Mouse (Mus musculus): Measurements from ENCODE around the gene Fam78b. TPM values are rescaled to one million over a fixed set of nuclear protein-coding genes. Genes with fewer than 3 reads are reported as not detected.

Fam78b gene
- polyA plus RNA-seq (2015; fragmentation: Nextera tagmentation; extraction: Ambion mirVana), result 0.79 and 1.3 TPM in 2 replicates

DNA sequence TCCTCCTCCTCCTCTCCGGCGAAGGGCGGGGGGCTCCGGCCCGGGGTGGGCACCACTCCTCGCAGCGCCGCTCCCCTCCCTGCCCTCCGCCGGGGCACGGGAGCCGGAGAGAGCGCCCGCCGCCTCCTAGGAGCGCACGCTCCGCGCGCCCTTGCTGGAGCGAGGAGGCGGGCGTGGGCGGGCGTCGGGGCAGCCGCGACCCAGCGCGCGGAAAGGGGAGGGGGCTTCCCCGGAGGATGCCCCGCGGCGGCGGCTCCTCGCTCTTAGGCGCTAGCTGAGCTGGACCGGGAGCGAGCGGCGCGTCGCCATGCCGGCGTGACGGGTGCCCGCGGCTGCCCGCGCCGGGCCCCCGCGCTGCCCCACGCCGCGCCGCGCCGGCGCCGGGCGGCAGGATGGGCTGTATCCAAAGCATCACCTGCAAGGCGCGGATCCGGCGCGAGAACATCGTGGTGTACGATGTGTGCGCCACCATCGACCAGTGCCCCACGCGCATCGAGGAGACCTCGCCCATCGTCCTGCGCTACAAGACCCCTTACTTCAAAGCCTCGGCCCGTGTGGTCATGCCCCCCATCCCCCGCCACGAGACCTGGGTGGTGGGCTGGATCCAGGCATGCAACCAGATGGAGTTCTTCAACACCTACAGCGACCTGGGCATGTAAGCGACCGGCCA lies at the start of gene Fam78b:
Gene Fam78b, plus strand, starts transcription at position 244 of the 670 bp plus-strand sequence.
- WGBS, result under 1% methylated on average over 53 of the region's 85 CpGs
- H3K4me3 ChIP-seq (replicated peaks), result peak within 1 kb of the TSS; percentile 68
- H3K36me3 ChIP-seq, result no peaks in the 10 kb centered on the region
- H3K4me1 ChIP-seq, result peaks cover 15% of the 10 kb centered on the region
- peak within 1 kb of the TSS; percentile 98 for H3K4me2 ChIP-seq (replicated peaks)
- H3K9ac ChIP-seq, result peak within 1 kb of the TSS; percentile 51
- no peaks in the 10 kb centered on the region for H3K9me3 ChIP-seq (replicated peaks)
- peak; percentile 52 for ATAC-seq (ENCODE audit: insufficient number of reproducible peaks, low FRiP score, low TSS enrichment, low read depth)
- H3K27ac ChIP-seq (replicated peaks), result 0 out of 2 replicates have a peak within 1 kb of the TSS, but pooled peaks have one; percentile 8
- H3K27me3 ChIP-seq, result peaks cover 27% of the 10 kb centered on the region

DNA sequence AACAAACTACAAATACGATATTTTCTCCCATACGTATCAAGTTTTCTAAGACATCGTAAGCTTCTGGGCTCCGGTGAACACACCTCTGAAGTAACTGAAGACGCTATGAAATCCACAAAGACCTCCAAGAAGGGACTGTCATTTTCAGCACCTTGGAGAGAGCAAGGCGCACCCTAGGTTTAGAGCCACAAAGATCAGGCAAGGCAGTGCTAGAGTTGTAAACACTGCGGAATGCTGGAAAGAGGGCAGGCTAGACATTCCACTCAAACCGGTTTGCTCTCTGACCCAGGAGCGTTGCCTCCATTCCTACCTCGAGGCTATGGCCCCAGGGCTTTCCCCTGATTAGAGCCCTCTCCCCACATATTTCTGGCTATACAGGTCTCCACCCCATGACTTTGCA lies 36.7 kb upstream of the Fam78b start:
- H3K9me3 ChIP-seq (replicated peaks), result no peaks in the 10 kb centered on the region
- no peaks in the 10 kb centered on the region for H3K27me3 ChIP-seq
- H3K9ac ChIP-seq, result no peak overlapping the region
- no peaks in the 10 kb centered on the region for H3K4me1 ChIP-seq
- H3K4me3 ChIP-seq (replicated peaks), result no peak overlapping the region
- WGBS, result 28% methylated on average over 10 of the region's 10 CpGs
- no peaks in the 10 kb centered on the region for H3K36me3 ChIP-seq
- H3K4me2 ChIP-seq (replicated peaks), result no peak overlapping the region
- no peak overlapping the region for H3K27ac ChIP-seq (replicated peaks)
- ATAC-seq (ENCODE audit: insufficient number of reproducible peaks, low FRiP score, low TSS enrichment, low read depth), result no peak

DNA sequence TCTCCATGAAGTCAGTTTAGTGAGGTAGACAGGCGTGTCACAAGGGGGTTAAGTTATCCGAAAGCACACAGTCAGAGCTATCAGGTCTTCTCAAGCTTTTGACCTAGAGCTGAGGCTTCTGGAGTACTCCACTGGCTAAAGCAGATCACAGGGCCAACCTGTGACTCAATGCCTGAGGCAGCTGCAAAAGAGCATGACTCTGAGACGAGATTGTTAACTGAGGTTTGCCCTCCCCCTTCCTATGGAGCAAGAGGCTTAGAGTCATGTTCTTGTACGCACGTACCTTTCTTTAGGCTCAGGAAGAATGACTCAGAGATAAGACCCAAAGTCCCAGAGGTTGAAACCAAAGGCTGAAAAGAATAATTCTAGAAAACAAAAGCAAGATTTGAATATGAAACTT lies 32.9 kb upstream of the Fam78b start:
- no peak for ATAC-seq (ENCODE audit: insufficient number of reproducible peaks, low FRiP score, low TSS enrichment, low read depth)
- no peaks in the 10 kb centered on the region for H3K36me3 ChIP-seq
- no peak overlapping the region for H3K4me2 ChIP-seq (replicated peaks)
- H3K9me3 ChIP-seq (replicated peaks), result no peaks in the 10 kb centered on the region
- 70% methylated on average over 5 of the region's 5 CpGs for WGBS
- H3K4me1 ChIP-seq, result no peaks in the 10 kb centered on the region
- H3K27ac ChIP-seq (replicated peaks), result no peak overlapping the region
- no peak overlapping the region for H3K4me3 ChIP-seq (replicated peaks)
- H3K9ac ChIP-seq, result no peak overlapping the region
- no peaks in the 10 kb centered on the region for H3K27me3 ChIP-seq

DNA sequence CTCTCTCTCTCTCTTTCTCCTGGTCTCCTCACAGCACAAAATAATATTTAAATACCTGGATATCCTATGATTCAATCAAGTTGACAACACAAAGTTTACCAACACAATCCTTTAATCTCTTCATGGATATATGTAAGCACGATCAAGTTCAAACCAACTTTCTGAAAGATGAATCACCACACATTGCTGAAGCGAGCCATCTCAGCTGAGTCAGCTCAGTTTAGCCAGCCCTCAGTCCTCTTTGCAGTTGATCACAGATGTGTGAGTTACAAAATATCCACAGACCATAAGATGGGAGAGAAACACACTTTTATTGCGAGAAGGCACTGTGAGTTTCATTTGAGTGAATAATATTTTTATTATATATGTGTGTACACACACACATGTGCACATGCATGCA lies 27.5 kb upstream of the Fam78b start:
- H3K27me3 ChIP-seq, result no peaks in the 10 kb centered on the region
- H3K4me1 ChIP-seq, result no peaks in the 10 kb centered on the region
- H3K4me3 ChIP-seq (replicated peaks), result no peak overlapping the region
- ATAC-seq (ENCODE audit: insufficient number of reproducible peaks, low FRiP score, low TSS enrichment, low read depth), result no peak
- no peak overlapping the region for H3K4me2 ChIP-seq (replicated peaks)
- 76% methylated on average over 3 of the region's 3 CpGs for WGBS
- H3K27ac ChIP-seq (replicated peaks), result no peak overlapping the region
- no peaks in the 10 kb centered on the region for H3K9me3 ChIP-seq (replicated peaks)
- no peaks in the 10 kb centered on the region for H3K36me3 ChIP-seq
- H3K9ac ChIP-seq, result no peak overlapping the region

DNA sequence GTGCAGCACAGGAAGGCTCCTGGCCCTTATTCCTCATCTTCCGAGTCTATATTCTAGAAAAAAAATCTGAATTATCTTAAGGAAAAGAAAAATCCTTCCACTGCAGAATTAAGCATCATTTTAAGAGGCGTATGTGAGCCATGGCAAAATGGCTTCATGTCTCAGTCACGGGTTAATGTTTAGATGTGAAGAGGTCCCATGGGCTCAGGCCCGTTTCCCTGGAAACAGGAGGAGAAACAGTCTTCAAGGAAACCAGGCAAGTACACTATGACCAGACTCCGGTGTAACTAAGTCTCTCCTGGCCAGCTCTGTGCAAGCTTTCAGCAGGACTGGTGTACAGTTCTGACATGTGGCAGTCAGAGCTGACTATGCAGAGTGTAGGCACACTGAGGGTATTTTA lies 22.6 kb upstream of the Fam78b start:
- Histone ChIP-seq H3K4me3 (replicated peaks) (no peak overlapping the region), H3K27ac (replicated peaks) (no peak overlapping the region), H3K9me3 (replicated peaks) (no peaks in the 10 kb centered on the region), H3K4me1 (no peaks in the 10 kb centered on the region), H3K27me3 (no peaks in the 10 kb centered on the region), H3K36me3 (no peaks in the 10 kb centered on the region), H3K4me2 (replicated peaks) (no peak overlapping the region), H3K9ac (no peak overlapping the region)
- ATAC-seq (ENCODE audit: insufficient number of reproducible peaks, low FRiP score, low TSS enrichment, low read depth), result no peak
- WGBS, result 39% methylated on average over 5 of the region's 5 CpGs

DNA sequence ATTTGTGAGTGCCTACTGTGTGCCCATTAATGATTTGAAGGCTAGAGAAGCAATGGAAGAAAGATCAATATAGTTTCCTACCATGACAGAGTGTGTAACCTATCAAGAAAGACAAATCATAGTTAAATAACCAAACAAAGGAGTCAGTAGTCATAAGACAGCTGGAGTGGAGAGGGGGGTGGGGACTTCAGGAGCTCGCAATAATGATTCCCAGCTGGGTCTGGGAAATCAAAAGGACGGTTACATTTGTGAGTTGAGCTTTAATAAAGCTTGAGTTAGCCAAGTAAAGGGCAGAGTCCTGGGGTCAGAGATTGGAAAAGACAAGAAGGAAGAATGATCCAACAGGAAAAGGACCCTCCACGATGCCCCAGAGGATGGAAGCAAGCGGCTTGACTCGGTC lies 7.0 kb upstream of the Fam78b start:
- no peaks in the 10 kb centered on the region for H3K9me3 ChIP-seq (replicated peaks)
- no peak overlapping the region for H3K4me3 ChIP-seq (replicated peaks)
- H3K9ac ChIP-seq, result no peak overlapping the region
- no peak overlapping the region for H3K27ac ChIP-seq (replicated peaks)
- no peaks in the 10 kb centered on the region for H3K27me3 ChIP-seq
- ATAC-seq (ENCODE audit: insufficient number of reproducible peaks, low FRiP score, low TSS enrichment, low read depth), result no peak
- WGBS, result 37% methylated on average over 5 of the region's 5 CpGs
- no peak overlapping the region for H3K4me2 ChIP-seq (replicated peaks)
- no peaks in the 10 kb centered on the region for H3K4me1 ChIP-seq
- no peaks in the 10 kb centered on the region for H3K36me3 ChIP-seq

DNA sequence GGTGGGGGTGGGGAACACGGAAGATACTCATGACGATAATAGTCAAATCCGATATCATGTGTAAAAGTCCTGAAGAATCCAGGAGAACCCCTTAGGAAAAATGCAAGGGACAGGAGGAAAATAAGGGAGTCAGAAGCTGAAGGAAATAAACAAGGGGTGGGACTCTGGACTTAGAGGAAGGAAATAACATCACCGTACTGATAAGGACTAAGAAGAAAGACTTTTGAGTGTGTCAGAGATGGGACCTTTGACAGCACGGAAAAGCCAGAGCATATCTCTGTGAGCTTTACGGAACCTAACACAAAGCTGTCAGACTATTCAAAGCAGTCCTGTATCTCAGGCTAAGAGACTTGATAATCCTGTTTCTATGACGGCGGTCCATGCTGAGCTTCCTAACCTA lies 5.0 kb upstream of the Fam78b start:
- H3K36me3 ChIP-seq, result no peaks in the 10 kb centered on the region

DNA sequence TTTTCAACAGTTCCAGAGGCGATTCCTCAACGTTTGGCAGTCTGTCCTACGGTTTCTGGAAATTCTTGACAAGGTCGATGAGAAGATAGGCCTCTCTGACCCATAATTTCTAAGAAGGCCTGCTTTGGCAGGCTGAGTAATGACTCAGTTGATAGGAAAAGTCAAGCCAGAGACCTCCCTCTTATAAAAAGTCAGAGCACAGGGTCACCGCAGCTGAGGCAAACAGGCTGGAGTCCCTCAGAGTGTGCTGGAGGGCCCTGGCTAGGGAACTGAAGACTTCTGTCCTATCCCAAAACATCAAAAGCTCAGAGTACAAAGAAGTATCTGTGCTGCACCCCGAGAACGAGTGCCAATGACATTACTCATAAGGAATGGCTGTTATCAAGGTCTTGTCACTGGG lies 4.4 kb upstream of the Fam78b start:
- no peak overlapping the region for H3K9ac ChIP-seq
- no peaks in the 10 kb centered on the region for H3K36me3 ChIP-seq
- no peaks in the 10 kb centered on the region for H3K9me3 ChIP-seq (replicated peaks)
- H3K27me3 ChIP-seq, result peaks cover 10% of the 10 kb centered on the region
- no peak overlapping the region for H3K27ac ChIP-seq (replicated peaks)
- no peak overlapping the region for H3K4me2 ChIP-seq (replicated peaks)
- H3K4me1 ChIP-seq, result peaks cover 6% of the 10 kb centered on the region
- H3K4me3 ChIP-seq (replicated peaks), result no peak overlapping the region
- ATAC-seq (ENCODE audit: insufficient number of reproducible peaks, low FRiP score, low TSS enrichment, low read depth), result no peak
- WGBS, result 50% methylated on average over 7 of the region's 7 CpGs

More for the DNA sequence above, 5.0 kb upstream of the Fam78b start:
- no peak overlapping the region for H3K27ac ChIP-seq (replicated peaks)
- no peaks in the 10 kb centered on the region for H3K9me3 ChIP-seq (replicated peaks)
- no peak overlapping the region for H3K4me2 ChIP-seq (replicated peaks)
- peaks cover 5% of the 10 kb centered on the region; the same call in 1 of the 2 replicates for H3K27me3 ChIP-seq
- 88% methylated on average over 8 of the region's 8 CpGs for WGBS
- no peak overlapping the region for H3K4me3 ChIP-seq (replicated peaks)
- H3K9ac ChIP-seq, result no peak overlapping the region
- peaks cover under 1% of the 10 kb centered on the region; the same call in 1 of the 2 replicates for H3K4me1 ChIP-seq
- ATAC-seq (ENCODE audit: insufficient number of reproducible peaks, low FRiP score, low TSS enrichment, low read depth), result no peak

DNA sequence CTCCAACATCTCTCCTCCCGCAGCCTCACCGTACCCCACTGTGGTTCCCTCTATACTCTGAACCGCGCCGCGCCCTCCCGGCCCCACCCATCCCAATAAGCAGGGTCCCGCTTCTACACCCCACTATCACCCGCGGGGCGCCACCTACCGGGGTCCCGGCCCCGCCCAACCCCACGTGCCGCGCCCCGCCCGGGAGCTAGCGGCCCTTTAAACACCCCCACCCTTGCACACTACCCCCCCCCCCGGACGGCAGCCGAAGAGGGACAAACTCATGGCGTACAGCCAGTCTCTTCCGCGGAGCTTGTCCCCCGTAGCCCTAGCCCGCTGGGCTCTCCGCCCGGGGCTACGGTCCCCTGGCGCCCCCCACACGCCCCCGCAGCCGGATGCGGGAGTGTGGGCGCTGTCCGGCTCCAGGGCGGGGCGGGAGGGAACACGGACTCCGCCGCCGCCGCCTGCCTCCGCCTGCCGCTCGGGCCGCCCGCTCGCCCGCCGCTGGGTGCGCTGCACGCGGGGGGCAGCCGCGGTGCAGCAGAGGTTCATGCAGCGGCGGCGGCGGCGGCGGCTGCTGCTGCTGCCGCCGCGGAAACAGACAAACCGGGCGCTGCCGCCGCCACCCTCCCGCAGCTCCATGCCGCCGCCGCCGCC lies 566 bp upstream of the Fam78b start:
- peak; percentile 61 for ATAC-seq (ENCODE audit: insufficient number of reproducible peaks, low FRiP score, low TSS enrichment, low read depth)
- H3K36me3 ChIP-seq, result no peaks in the 10 kb centered on the region
- peak overlapping the region; percentile 68 for H3K4me3 ChIP-seq (replicated peaks)
- H3K9me3 ChIP-seq (replicated peaks), result no peaks in the 10 kb centered on the region
- H3K27ac ChIP-seq (replicated peaks), result 0 out of 2 replicates have a peak overlapping the region, but pooled peaks have one; percentile 8
- peak overlapping the region; percentile 98 for H3K4me2 ChIP-seq (replicated peaks)
- H3K27me3 ChIP-seq, result peaks cover 27% of the 10 kb centered on the region
- H3K4me1 ChIP-seq, result peaks cover 15% of the 10 kb centered on the region
- 0% methylated on average over 61 of the region's 76 CpGs for WGBS
- H3K9ac ChIP-seq, result peak overlapping the region; percentile 51

DNA sequence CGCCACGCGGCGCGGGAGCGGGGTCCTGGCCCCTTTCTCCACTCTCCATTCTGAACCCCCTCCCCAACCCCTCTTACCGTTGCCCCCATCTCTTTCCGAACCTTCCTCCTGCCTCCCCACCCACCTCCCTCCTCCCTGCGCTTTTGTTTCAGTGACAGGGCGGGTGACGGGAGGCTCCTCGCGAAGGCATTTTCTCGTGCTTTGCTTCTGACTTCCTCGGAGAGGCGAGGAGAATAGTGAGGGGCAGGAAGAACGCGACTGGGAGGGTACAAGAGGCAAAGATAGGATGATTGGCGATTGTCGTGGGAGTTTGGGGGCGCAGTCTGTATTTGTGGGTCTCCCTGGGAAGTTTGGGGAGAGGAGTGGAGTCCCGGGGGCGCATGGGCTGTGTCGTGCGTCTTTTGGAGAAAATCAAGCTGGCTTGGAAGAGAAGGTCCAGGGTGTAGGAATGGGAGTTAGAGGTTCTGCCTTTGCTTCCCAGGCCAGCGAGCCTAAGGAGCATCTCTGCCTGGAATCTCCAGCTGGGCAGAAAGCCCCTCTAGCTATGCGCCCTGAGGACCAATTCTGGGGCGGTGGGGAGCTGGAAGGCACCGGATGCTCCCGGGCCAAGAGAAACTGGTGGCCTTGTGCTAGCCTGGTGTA lies 748 bp downstream of the Fam78b start:
- peak overlapping the region; percentile 98 for H3K4me2 ChIP-seq (replicated peaks)
- no peak overlapping the region for H3K27ac ChIP-seq (replicated peaks)
- H3K9ac ChIP-seq, result peak overlapping the region; percentile 51; the same call in 1 of the 2 replicates
- no peaks in the 10 kb centered on the region for H3K9me3 ChIP-seq (replicated peaks)
- H3K4me1 ChIP-seq, result peaks cover 15% of the 10 kb centered on the region
- WGBS, result under 1% methylated on average over 30 of the region's 30 CpGs
- H3K36me3 ChIP-seq, result no peaks in the 10 kb centered on the region
- peak overlapping the region; percentile 68 for H3K4me3 ChIP-seq (replicated peaks)
- peaks cover 27% of the 10 kb centered on the region for H3K27me3 ChIP-seq
- no peak for ATAC-seq (ENCODE audit: insufficient number of reproducible peaks, low FRiP score, low TSS enrichment, low read depth)

DNA sequence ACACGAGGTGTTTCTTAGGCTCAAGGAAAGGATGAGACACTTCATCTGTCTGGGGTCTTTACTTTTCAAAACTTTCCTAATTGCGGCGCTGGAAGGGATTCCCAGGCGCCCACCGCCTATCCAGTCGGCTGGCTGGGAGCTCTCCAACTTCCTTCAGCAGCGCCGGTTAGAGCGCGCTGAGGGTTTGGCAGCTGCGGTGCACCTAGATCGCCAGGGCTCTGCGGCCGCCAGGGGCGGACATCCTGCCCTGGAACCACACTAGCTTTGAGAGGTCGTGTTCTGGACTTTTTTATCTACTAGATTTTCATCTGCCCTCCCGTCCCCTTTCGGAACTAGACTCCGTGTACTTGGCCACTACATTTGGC lies 1.3 kb downstream of the Fam78b start:
- no peak overlapping the region for H3K9ac ChIP-seq
- 2% methylated on average over 19 of the region's 19 CpGs for WGBS
- H3K27ac ChIP-seq (replicated peaks), result no peak overlapping the region
- no peaks in the 10 kb centered on the region for H3K36me3 ChIP-seq
- peaks cover 15% of the 10 kb centered on the region for H3K4me1 ChIP-seq
- H3K27me3 ChIP-seq, result peaks cover 27% of the 10 kb centered on the region
- H3K4me2 ChIP-seq (replicated peaks), result peak overlapping the region; percentile 98
- peak overlapping the region; percentile 68 for H3K4me3 ChIP-seq (replicated peaks)
- no peaks in the 10 kb centered on the region for H3K9me3 ChIP-seq (replicated peaks)
- ATAC-seq (ENCODE audit: insufficient number of reproducible peaks, low FRiP score, low TSS enrichment, low read depth), result no peak

Data from embryonic facial prominence, embryonic 15.5 days (tissue).